Mouse (Mus musculus): Measurements from ENCODE around the gene Cp.
"Not testable (repeated sequence)": the region's sequence is repeated elsewhere in the genome, so short reads cannot be mapped to it uniquely, and the experiment has no call there.

Gene Cp

GRCm38 (mm10) chr3:19956885-19957284 lies at the start of gene Cp:
Cp (plus strand) TSS chr3:19957054.
- in situ Hi-C loops (cut with MboI; ENCODE audit: low sequenced_read_pairs): no loop called here

GRCm38 (mm10) chr3:19948552-19948951 lies 8.3 kb upstream of the Cp start:
- in situ Hi-C loops (cut with MboI; ENCODE audit: low sequenced_read_pairs): no loop called here

- in situ Hi-C loops (cut with MboI; ENCODE audit: low sequenced_read_pairs): not testable (repeated sequence)
These were observed 7.5 kb upstream of the Cp start for GRCm38 (mm10) chr3:19949401-19949800.

- in situ Hi-C loops (cut with MboI; ENCODE audit: low sequenced_read_pairs): no loop called here
These were observed 3.4 kb upstream of the Cp start for GRCm38 (mm10) chr3:19953425-19953824.

- in situ Hi-C loops (cut with MboI; ENCODE audit: low sequenced_read_pairs): no loop called here
These were observed 3.0 kb upstream of the Cp start for GRCm38 (mm10) chr3:19953865-19954264.

GRCm38 (mm10) chr3:19958031-19958430 lies 1.2 kb downstream of the Cp start:
- in situ Hi-C loops (cut with MboI; ENCODE audit: low sequenced_read_pairs): no loop called here

- in situ Hi-C loops (cut with MboI; ENCODE audit: low sequenced_read_pairs): no loop called here
These were observed 2.1 kb downstream of the Cp start for GRCm38 (mm10) chr3:19958983-19959382.

GRCm38 (mm10) chr3:19960570-19961114 lies 3.8 kb downstream of the Cp start:
- in situ Hi-C loops (cut with MboI; ENCODE audit: low sequenced_read_pairs): no loop called here

GRCm38 (mm10) chr3:19961341-19961740 lies 4.5 kb downstream of the Cp start:
- in situ Hi-C loops (cut with MboI; ENCODE audit: low sequenced_read_pairs): no loop called here

GRCm38 (mm10) chr3:19962769-19963513 lies 6.1 kb downstream of the Cp start:
- in situ Hi-C loops (cut with MboI; ENCODE audit: low sequenced_read_pairs): no loop called here

- in situ Hi-C loops (cut with MboI; ENCODE audit: low sequenced_read_pairs): no loop called here
These were observed 7.9 kb downstream of the Cp start for GRCm38 (mm10) chr3:19964625-19965188.

GRCm38 (mm10) chr3:19965239-19965638 lies 8.4 kb downstream of the Cp start:
- in situ Hi-C loops (cut with MboI; ENCODE audit: low sequenced_read_pairs): no loop called here

- in situ Hi-C loops (cut with MboI; ENCODE audit: low sequenced_read_pairs): no loop called here
These were observed 9.2 kb downstream of the Cp start for GRCm38 (mm10) chr3:19966072-19966471.

- in situ Hi-C loops (cut with MboI; ENCODE audit: low sequenced_read_pairs): no loop called here
These were observed 21.6 kb downstream of the Cp start for GRCm38 (mm10) chr3:19978474-19978873.

- in situ Hi-C loops (cut with MboI; ENCODE audit: low sequenced_read_pairs): no loop called here
These were observed 24.3 kb downstream of the Cp start for GRCm38 (mm10) chr3:19981156-19981555.

GRCm38 (mm10) chr3:19982846-19983245 lies 26.0 kb downstream of the Cp start:
- in situ Hi-C loops (cut with MboI; ENCODE audit: low sequenced_read_pairs): no loop called here

GRCm38 (mm10) chr3:19986123-19986522 lies 29.3 kb downstream of the Cp start:
- in situ Hi-C loops (cut with MboI; ENCODE audit: low sequenced_read_pairs): no loop called here

GRCm38 (mm10) chr3:19990031-19990430 lies 33.2 kb downstream of the Cp start:
- in situ Hi-C loops (cut with MboI; ENCODE audit: low sequenced_read_pairs): no loop called here

GRCm38 (mm10) chr3:19992388-19992787 lies 35.5 kb downstream of the Cp start:
- in situ Hi-C loops (cut with MboI; ENCODE audit: low sequenced_read_pairs): no loop called here

GRCm38 (mm10) chr3:19999551-19999950 lies 42.7 kb downstream of the Cp start:
- in situ Hi-C loops (cut with MboI; ENCODE audit: low sequenced_read_pairs): no loop called here

- in situ Hi-C loops (cut with MboI; ENCODE audit: low sequenced_read_pairs): no loop called here
These were observed 44.0 kb downstream of the Cp start for GRCm38 (mm10) chr3:20000806-20001205.

- in situ Hi-C loops (cut with MboI; ENCODE audit: low sequenced_read_pairs): no loop called here
These were observed 45.9 kb downstream of the Cp start for GRCm38 (mm10) chr3:20002786-20003185.
